Mouse (Mus musculus): Measurements from ENCODE around the gene Tex29. TPM values are rescaled to one million over a fixed set of nuclear protein-coding genes. Genes with fewer than 3 reads are reported as not detected.

Tex29 gene
- polyA plus RNA-seq, 1 experiment from 2014 or later, result not detected

DNA sequence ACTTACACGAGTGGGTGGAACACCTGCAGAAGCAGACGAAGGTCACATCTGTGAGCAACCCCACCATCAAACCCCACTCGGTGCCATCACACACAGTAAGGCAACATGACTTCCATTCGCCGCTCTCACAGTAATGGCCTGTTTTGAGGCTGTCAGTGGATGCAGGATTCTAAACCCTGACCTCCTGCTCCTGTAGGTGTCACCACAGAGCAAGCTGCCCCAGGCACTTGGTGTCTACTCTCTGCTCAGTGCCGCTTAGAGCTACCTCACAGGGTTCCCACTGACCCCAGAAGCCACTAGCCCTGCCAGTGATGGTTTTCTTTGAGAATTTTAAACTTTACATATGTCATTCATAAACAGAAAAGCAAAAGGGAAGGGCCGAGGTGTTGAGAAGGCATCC lies 25.1 kb upstream of the Tex29 start:
- Histone ChIP-seq H3K27ac (no peak overlapping the region), H3K4me3 (no peak overlapping the region), H3K4me1 (no peaks in the 10 kb centered on the region), H3K36me3 (replicated peaks) (peaks cover 99% of the 10 kb centered on the region), H3K27me3 (ENCODE audit: poor library complexity, severe bottlenecking) (no peaks in the 10 kb centered on the region), H3K9me3 (no peaks in the 10 kb centered on the region)
- no peak for DNase-seq (ENCODE audit: extremely low spot score, low spot score)
- WGBS, result 82% methylated on average over 7 of the region's 7 CpGs

DNA sequence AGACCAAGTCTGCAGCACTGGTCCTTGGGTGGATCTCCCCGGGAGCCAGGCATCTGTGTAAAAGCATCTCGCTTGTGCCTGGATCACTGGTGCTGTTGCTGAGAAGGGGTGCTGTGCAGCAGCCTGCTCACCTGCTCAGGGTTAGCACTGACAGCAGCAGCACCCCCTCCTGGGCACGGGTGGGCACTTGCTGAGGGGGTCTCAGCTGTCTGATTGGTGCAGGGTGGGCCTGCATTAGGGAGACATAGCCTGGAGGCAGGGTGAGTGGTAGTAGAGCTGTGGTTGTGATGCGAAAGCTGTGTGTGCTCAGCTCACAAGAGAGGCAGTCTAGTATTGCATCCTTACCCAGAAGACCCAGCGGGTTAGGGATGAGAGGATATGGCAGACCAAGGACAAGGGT lies 20.1 kb upstream of the Tex29 start:
- H3K27ac ChIP-seq, result no peak overlapping the region
- H3K4me1 ChIP-seq, result no peaks in the 10 kb centered on the region
- H3K36me3 ChIP-seq (replicated peaks), result peaks cover 100% of the 10 kb centered on the region
- no peak overlapping the region for H3K4me3 ChIP-seq
- H3K9me3 ChIP-seq, result no peaks in the 10 kb centered on the region
- no peaks in the 10 kb centered on the region for H3K27me3 ChIP-seq (ENCODE audit: poor library complexity, severe bottlenecking)
- DNase-seq (ENCODE audit: extremely low spot score, low spot score), result no peak
- whole genome bisulfite sequencing, result 89% methylated on average over 5 of the region's 5 CpGs

DNA sequence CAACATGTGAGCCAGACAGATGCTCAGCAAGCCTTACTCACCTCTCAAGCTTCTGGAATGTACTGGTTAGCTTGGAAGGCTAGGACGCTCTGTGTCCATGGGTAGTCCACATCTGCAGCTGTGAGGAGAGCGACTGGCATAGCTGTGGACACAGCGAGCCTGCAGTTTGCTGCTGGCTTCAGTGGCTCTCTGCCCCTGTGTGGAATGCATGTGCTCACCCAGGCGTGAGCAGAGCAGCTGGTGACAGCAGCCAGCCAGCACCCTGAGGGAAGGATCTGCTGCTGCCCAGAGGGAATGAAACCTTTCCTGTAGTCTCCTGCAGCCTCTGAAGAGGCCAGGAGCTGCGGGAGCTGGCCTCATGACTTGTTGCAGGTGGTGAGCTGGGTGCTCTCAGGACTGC lies 19.7 kb upstream of the Tex29 start:
- no peaks in the 10 kb centered on the region for H3K4me1 ChIP-seq
- peaks cover 100% of the 10 kb centered on the region for H3K36me3 ChIP-seq (replicated peaks)

DNA sequence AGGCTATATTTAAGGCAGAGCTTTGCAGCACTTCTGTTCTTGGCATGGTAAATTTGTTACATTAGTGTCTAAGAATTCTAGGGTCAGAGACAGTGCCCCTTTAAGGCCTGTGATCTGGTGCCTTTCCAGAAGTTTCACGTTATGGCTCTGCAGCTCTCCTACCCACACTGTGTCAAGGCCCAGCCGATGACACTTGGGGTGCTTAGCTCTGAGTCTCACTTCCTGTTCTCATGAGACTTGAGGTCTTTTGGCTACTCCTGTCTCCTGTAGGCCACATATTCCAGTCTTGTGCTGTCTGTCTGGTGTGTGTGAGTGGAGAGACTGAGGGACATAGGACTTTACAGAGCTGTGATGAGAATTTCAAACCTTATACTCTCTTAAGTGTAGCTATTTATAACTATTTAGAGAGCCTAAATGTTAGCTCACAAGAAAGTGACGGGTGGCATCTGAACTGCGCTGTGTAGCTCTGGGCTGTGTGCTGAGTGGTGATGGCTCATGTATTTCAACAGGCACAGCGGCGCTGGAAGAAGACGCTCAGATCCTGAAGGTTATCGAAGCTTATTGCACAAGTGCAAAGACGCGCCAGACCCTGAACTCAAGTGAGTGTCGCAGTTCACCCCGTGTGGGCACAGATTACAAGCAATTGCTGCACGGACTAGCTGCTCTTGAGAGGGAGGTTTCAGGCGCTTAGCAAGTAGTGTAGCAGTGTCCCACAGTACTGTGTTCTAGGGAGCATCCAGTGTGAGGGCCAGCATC lies 18.6 kb upstream of the Tex29 start:
- H3K36me3 ChIP-seq (replicated peaks), result peaks cover 100% of the 10 kb centered on the region

More for the DNA sequence above, 19.7 kb upstream of the Tex29 start:
- Histone ChIP-seq H3K27me3 (ENCODE audit: poor library complexity, severe bottlenecking) (no peaks in the 10 kb centered on the region), H3K4me3 (no peak overlapping the region), H3K27ac (no peak overlapping the region), H3K9me3 (no peaks in the 10 kb centered on the region)
- WGBS, result 87% methylated on average over 5 of the region's 5 CpGs
- DNase-seq (ENCODE audit: extremely low spot score, low spot score), result no peak

DNA sequence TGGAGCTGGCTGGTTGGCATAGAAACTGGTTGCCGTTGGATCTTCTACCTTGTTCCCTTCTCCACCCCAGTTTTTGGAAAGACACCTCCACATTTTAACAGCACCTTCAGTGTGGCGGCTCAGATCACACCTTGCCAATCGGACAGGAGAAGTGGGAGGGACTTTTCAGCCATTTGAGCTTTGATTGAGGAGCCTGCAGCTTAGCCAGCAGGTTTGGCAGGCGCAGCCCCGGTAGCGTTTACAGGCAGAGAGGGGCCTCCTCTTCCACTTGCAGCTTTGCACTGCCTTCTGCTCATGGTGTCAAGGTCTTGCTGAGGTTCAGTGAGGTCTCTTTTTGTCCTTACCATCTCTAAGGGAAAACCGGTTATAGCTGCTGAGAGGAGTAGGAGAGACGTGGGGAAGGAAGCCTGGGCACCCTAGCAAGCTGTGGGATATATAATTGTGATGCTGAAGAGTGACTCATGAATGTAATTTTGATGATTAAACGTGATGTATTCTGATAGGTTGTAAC lies 17.7 kb upstream of the Tex29 start:
- H3K9me3 ChIP-seq, result no peaks in the 10 kb centered on the region
- H3K36me3 ChIP-seq (replicated peaks), result peaks cover 100% of the 10 kb centered on the region
- no peaks in the 10 kb centered on the region for H3K4me1 ChIP-seq
- H3K27ac ChIP-seq, result no peak overlapping the region
- H3K27me3 ChIP-seq (ENCODE audit: poor library complexity, severe bottlenecking), result no peaks in the 10 kb centered on the region
- no peak overlapping the region for H3K4me3 ChIP-seq
- 83% methylated on average over 9 of the region's 9 CpGs for WGBS
- DNase-seq (ENCODE audit: extremely low spot score, low spot score), result no peak

More for the DNA sequence above, 18.6 kb upstream of the Tex29 start:
- Histone ChIP-seq H3K27me3 (ENCODE audit: poor library complexity, severe bottlenecking) (no peaks in the 10 kb centered on the region), H3K27ac (no peak overlapping the region), H3K9me3 (no peaks in the 10 kb centered on the region), H3K4me1 (no peaks in the 10 kb centered on the region), H3K4me3 (no peak overlapping the region)
- DNase-seq (ENCODE audit: extremely low spot score, low spot score), result no peak
- 93% methylated on average over 14 of the region's 14 CpGs for WGBS

DNA sequence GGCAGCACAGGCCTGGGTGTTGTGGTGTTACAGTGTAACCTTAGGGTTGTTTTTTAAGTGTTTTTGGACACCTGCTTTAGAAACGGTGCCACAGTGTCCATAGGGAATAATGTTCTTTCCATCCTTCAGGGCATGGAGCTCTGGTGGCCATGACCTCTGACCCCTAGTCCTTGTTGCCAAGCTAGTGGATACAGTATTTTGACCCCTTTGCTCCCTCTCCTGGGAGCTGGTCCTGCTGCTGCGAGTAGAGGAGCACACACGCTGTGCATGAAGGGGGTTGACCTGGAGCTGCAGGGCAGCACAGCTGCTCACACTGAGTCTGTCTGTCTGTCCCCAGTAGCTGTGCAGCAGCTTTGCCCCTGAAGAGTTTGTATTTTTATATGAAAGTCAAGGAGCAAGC lies 14.5 kb upstream of the Tex29 start:
- 0 out of 2 replicates have a peak, but pooled peaks cover 3% of the 10 kb centered on the region for H3K4me1 ChIP-seq
- H3K36me3 ChIP-seq (replicated peaks), result peaks cover 98% of the 10 kb centered on the region
- no peak for DNase-seq (ENCODE audit: extremely low spot score, low spot score)
- H3K27ac ChIP-seq, result no peak overlapping the region
- H3K4me3 ChIP-seq, result no peak overlapping the region
- WGBS, result 71% methylated on average over 3 of the region's 3 CpGs
- no peaks in the 10 kb centered on the region for H3K27me3 ChIP-seq (ENCODE audit: poor library complexity, severe bottlenecking)
- H3K9me3 ChIP-seq, result no peaks in the 10 kb centered on the region

DNA sequence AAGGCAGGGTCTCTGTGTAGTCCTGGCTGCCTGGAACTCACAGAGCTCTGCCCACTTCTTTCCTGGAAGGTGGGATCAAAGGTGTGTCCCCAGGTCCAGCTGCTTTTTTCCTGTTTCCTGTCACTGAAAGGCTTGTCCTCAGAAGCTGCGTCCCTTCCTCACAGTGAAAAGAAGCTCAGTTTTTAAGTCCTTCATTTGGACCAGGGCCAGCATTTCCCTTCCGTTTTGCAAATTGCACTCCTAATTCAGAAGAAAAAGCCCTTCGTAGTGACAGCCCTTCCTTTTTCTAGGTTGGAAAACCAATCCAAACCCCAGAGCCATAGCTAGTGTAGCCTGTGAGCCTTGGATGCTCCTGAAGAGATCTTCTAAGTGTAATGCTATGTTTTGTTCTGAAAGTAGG lies 13.0 kb upstream of the Tex29 start:
- Histone ChIP-seq H3K4me3 (no peak overlapping the region), H3K4me1 (0 out of 2 replicates have a peak, but pooled peaks cover 3% of the 10 kb centered on the region), H3K9me3 (no peaks in the 10 kb centered on the region), H3K27me3 (ENCODE audit: poor library complexity, severe bottlenecking) (no peaks in the 10 kb centered on the region), H3K27ac (no peak overlapping the region), H3K36me3 (replicated peaks) (peaks cover 98% of the 10 kb centered on the region)
- DNase-seq (ENCODE audit: extremely low spot score, low spot score), result no peak
- 93% methylated on average over 3 of the region's 3 CpGs for WGBS

DNA sequence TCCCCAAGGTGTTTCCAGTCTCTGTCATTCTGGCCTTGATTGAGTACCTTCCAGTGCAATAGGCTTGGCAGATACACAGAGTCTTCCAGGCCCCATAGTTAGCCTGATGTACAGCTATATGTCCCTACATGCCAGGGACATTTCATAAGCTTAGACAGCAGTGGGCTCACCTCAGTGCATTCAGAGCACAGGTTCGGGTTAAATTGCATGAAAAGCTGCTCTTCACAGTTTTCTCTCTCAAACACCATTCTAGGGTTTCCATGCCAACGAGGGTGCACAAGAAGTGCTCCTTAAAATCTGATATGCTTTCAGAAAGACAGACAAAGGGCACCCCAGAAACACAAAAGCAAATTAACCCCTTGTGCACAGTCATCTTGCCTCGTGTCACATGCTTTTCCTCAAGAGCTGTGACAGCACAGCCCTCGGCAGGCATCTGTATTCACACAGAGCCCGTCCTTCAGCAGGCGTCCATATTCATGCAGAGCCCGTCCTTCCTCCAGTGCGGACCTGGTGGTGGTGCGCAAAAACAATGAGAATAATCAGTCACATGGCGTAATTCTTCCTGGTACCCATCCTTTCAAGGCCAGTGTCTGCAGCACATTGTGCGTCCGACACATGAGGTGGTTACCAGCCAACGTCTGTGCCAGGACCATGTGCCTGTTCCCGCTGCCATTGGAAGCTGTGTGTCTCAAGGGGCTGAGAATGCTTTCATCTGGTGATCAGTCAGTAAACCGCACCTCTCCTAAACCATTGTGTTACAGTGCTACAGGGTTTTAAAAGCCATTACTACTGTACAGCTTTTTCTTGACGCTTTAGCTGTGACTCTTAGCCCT lies 9.8 kb upstream of the Tex29 start:
- no peak overlapping the region for H3K27ac ChIP-seq
- 0 out of 2 replicates have a peak, but pooled peaks cover 3% of the 10 kb centered on the region for H3K4me1 ChIP-seq
- no peaks in the 10 kb centered on the region for H3K27me3 ChIP-seq (ENCODE audit: poor library complexity, severe bottlenecking)
- 88% methylated on average over 16 of the region's 16 CpGs for WGBS
- no peak for DNase-seq (ENCODE audit: extremely low spot score, low spot score)
- no peaks in the 10 kb centered on the region for H3K9me3 ChIP-seq
- peaks cover 98% of the 10 kb centered on the region for H3K36me3 ChIP-seq (replicated peaks)
- no peak overlapping the region for H3K4me3 ChIP-seq

DNA sequence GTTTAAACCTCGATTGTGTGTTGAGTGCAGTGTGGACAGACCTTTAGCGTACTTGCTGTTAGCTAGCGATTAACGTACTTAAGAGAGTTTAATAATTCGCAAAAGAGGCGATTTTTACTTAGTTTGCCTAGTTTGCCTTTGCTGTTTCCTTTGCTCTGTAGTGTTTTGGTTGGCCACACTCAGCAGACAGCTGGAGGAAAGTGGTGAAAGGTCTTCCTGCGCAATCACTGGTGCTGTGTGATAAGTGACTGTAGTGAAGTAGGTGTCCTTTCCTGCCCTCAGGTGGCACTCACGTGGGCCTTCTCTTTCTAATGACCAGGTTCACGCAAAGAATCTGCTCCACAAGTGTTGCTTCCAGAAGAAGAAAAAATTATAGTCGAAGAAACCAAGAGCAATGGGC lies 9.1 kb upstream of the Tex29 start:
- 0 out of 2 replicates have a peak, but pooled peaks cover 3% of the 10 kb centered on the region for H3K4me1 ChIP-seq
- H3K4me3 ChIP-seq, result no peak overlapping the region
- DNase-seq (ENCODE audit: extremely low spot score, low spot score), result no peak
- H3K27me3 ChIP-seq (ENCODE audit: poor library complexity, severe bottlenecking), result no peaks in the 10 kb centered on the region
- no peaks in the 10 kb centered on the region for H3K9me3 ChIP-seq
- WGBS, result 95% methylated on average over 10 of the region's 10 CpGs
- peaks cover 98% of the 10 kb centered on the region for H3K36me3 ChIP-seq (replicated peaks)
- H3K27ac ChIP-seq, result no peak overlapping the region

DNA sequence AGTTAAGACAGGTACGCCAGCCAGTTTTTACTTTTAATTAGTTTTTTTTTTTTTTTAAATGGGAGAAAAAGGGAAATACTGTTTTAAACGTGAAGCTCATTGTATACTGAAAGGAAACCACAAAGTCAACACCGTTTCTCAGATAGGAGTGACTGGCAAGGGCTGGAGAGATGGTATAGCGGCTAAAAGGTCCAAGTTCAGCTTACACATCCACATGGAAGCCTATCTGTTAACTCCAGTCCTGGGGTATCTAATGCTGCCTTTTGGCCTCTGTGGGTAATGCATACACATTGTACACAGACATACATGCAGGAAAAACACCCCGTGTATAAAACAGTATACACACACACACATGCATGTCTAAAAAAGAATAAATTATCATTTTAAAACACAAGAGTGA lies 8.3 kb upstream of the Tex29 start:
- Histone ChIP-seq H3K27ac (no peak overlapping the region), H3K9me3 (no peaks in the 10 kb centered on the region), H3K4me1 (0 out of 2 replicates have a peak, but pooled peaks cover 3% of the 10 kb centered on the region), H3K27me3 (ENCODE audit: poor library complexity, severe bottlenecking) (no peaks in the 10 kb centered on the region), H3K4me3 (no peak overlapping the region), H3K36me3 (replicated peaks) (peaks cover 94% of the 10 kb centered on the region)
- DNase-seq (ENCODE audit: extremely low spot score, low spot score), result no peak
- 92% methylated on average over 5 of the region's 5 CpGs for WGBS

DNA sequence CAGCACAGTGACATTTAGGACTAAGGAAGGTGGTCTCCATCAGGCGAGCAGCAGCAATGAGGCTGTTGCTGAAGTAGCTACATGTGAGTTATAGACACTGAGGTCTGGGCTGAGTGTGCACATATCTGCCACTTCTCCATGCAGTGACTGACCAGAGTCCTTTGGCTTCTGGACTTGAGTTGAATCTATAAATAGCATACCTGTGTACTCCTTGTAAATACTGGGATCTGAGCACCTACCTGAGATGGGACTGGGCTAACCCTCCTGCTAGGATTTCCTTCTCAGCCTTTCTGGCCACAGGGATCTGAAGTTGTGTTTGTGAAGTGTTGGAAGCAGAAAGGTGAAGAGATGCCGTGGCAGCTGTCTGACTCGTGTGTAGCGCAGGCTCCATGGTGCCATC lies 7.1 kb upstream of the Tex29 start:
- Histone ChIP-seq H3K4me3 (no peak overlapping the region), H3K9me3 (no peaks in the 10 kb centered on the region), H3K36me3 (replicated peaks) (peaks cover 82% of the 10 kb centered on the region), H3K27ac (no peak overlapping the region), H3K4me1 (0 out of 2 replicates have a peak, but pooled peaks cover 3% of the 10 kb centered on the region), H3K27me3 (ENCODE audit: poor library complexity, severe bottlenecking) (no peaks in the 10 kb centered on the region)
- no peak for DNase-seq (ENCODE audit: extremely low spot score, low spot score)
- WGBS, result 93% methylated on average over 4 of the region's 4 CpGs

DNA sequence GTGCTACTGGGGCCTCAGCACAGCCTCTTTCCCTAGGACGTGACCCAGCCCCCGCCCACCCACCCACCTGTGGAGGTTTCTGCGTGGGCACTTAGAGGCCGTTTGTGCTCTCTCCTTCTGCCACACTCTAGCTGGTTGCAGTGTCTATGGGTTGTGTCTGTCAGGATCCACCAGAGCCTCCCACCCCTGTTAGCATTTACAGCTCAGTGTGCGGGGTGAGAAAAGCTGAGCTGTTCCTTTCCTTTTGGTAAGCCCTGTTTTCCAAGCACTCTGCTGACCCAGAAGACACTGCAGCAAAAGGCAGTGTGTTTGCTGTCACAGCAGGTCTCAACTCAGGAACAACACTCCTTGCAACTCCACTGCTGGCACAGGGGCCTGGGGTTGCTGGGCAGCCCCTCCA lies 6.1 kb upstream of the Tex29 start:
- H3K4me3 ChIP-seq, result no peak overlapping the region
- WGBS, result 88% methylated on average over 5 of the region's 5 CpGs
- no peak for DNase-seq (ENCODE audit: extremely low spot score, low spot score)

DNA sequence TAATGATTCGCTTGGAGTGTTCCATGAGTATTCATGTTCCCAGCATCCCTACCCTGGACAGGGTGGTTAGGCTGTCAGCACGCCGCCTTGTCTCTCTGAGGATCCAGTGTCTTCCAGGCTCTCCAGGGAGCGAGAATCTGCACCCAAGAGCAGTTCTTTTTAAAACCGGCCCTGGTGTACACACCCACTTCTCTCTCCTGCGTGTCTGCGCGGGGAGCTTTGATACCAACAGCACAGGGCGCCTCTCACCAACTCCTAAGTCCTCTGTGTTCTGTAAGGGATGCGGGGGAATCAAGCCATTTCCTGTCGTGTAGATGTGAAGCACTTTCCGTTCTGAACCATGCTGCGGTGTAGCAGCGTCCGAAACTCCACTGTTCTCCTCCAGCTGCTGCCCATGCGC lies 5.6 kb upstream of the Tex29 start:
- Histone ChIP-seq H3K27ac (no peak overlapping the region), H3K4me3 (no peak overlapping the region), H3K9me3 (no peaks in the 10 kb centered on the region), H3K36me3 (replicated peaks) (peaks cover 66% of the 10 kb centered on the region), H3K27me3 (ENCODE audit: poor library complexity, severe bottlenecking) (no peaks in the 10 kb centered on the region), H3K4me1 (0 out of 2 replicates have a peak, but pooled peaks cover 3% of the 10 kb centered on the region)
- 93% methylated on average over 16 of the region's 16 CpGs for WGBS
- DNase-seq (ENCODE audit: extremely low spot score, low spot score), result no peak

More for the DNA sequence above, 6.1 kb upstream of the Tex29 start:
- Histone ChIP-seq H3K9me3 (no peaks in the 10 kb centered on the region), H3K4me1 (0 out of 2 replicates have a peak, but pooled peaks cover 3% of the 10 kb centered on the region), H3K27ac (no peak overlapping the region), H3K36me3 (replicated peaks) (peaks cover 71% of the 10 kb centered on the region), H3K27me3 (ENCODE audit: poor library complexity, severe bottlenecking) (no peaks in the 10 kb centered on the region)
